Mouse (Mus musculus): ENCODE measurements around the gene Bpifb6. TPM values are rescaled to one million over a fixed set of nuclear protein-coding genes. Genes with fewer than 3 reads are reported as not detected.
A peak's percentile ranks its signal among the peaks of the same experiment; 100 is the strongest.

The Bpifb6 gene
- polyA plus RNA-seq, 1 experiment from 2014 or later: not detected

DNA sequence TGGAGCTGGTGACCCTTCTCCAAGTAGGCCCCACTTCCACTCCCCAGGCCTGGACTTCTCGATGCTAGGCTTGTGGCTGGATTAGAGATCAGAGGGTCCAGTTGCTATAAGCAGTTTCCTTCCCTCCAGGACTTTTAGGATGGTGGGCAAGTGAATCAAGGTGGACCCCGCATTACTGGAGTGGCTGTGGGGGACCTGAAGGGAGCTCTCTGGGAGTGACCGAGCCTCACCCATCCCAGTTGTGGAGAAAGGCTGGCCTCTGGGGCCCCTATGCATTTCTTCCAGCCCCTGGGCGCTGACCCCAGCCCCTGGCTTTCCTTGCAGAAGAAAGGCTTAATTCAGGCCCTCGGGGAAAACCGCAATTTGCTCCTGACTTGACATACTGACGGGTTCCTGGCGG is 17.7 kb downstream of the Bpifb6 start, which contains the start of gene Bpifb3:
TSS of gene Bpifb3 (plus strand) at position 301 of the 400 bp plus-strand sequence.
- no peak for ATAC-seq (ENCODE audit: insufficient read depth, low FRiP score, low read depth)
- WGBS: 72% methylated on average over 8 of the region's 8 CpGs
- Histone ChIP-seq H3K9ac (no peak within 1 kb of the TSS), H3K4me1 (no peaks in the 10 kb centered on the region), H3K9me3 (no peaks in the 10 kb centered on the region), H3K4me3 (replicated peaks) (no peak within 1 kb of the TSS), H3K27ac (no peak within 1 kb of the TSS), H3K4me2 (no peak within 1 kb of the TSS), H3K27me3 (replicated peaks) (no peaks in the 10 kb centered on the region), H3K36me3 (no peaks in the 10 kb centered on the region)

DNA sequence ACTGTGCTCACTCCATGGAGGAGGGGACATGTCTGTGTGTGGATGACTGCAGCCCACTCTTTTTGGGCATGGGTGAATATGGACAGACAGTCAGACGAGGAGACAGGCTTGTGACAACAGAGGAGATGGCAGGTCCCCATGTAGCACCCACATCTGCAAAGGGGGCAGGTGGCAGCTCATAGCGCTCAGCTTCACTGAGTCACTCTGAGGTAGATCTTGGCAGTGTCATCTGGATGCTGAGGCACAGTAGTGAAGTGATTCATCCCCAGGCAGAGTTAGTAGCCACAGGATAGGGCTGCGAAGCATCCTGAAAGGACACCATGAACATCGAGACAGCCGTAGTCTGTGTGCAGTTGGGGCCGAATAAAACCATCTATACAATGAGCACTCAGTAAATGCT is 21.1 kb downstream of the Bpifb6 start:
- Histone ChIP-seq H3K9me3 (no peaks in the 10 kb centered on the region), H3K4me3 (replicated peaks) (no peak overlapping the region), H3K4me1 (no peaks in the 10 kb centered on the region), H3K36me3 (no peaks in the 10 kb centered on the region), H3K4me2 (no peak overlapping the region), H3K27me3 (replicated peaks) (no peaks in the 10 kb centered on the region), H3K27ac (no peak overlapping the region), H3K9ac (no peak overlapping the region)
- WGBS: 84% methylated on average over 6 of the region's 6 CpGs
- no peak for ATAC-seq (ENCODE audit: insufficient read depth, low FRiP score, low read depth)

DNA sequence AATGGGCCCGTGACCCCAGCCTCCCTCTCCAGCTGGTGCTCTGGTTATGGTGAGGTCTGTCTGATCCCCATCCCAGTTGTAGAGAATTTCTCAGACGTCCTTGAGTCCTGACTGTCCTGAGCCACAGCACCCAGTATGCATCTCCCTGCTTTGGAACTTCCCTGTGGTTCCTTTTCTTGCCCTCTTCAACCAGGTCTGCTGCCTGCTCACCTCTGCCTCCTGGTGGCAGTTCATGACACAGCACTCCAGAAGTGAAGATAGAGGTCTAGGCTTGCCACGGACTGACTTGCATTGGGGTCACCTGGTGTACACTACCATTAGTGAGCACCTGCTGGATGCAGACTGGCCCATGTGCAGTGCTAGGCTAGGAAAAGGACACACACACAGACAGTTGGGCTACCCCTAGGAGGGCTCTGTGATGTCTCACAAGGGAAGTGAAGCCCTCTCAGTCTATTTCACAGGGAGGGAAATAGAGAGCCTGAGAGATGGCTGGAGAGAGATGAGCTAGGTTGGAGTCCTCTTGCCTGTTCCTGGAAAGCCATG is 29.8 kb downstream of the Bpifb6 start:
- no peaks in the 10 kb centered on the region for H3K36me3 ChIP-seq
- no peak overlapping the region for H3K9ac ChIP-seq
- no peaks in the 10 kb centered on the region for H3K4me1 ChIP-seq
- ATAC-seq (ENCODE audit: insufficient read depth, low FRiP score, low read depth): no peak; the same call in 1 of the 2 replicates
- H3K9me3 ChIP-seq: no peaks in the 10 kb centered on the region
- H3K4me3 ChIP-seq (replicated peaks): no peak overlapping the region
- H3K4me2 ChIP-seq: no peak overlapping the region
- no peak overlapping the region for H3K27ac ChIP-seq
- H3K27me3 ChIP-seq (replicated peaks): no peaks in the 10 kb centered on the region
- 41% methylated on average over 3 of the region's 3 CpGs for WGBS

DNA sequence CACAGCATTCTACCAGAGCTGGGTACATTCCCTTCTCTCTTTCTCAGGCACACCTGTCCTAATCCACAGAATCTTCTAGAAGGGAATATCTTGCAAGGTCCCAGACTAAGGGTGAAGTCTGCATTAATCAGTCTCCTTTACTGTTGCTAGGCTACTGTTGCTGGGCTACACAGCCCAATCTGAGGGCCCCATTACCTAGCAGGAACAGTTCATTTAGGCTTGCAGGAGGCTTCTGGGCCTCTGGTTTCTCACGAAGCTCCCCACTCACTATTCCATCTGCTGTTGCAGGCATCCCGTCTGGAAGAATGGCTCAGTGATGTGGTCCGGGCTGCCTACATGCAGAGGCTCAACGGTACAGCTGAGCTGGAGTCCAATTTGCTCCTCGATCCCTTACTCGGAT is 30.9 kb downstream of the Bpifb6 start:
- no peak overlapping the region for H3K27ac ChIP-seq
- no peak overlapping the region for H3K4me2 ChIP-seq
- H3K4me3 ChIP-seq (replicated peaks): no peak overlapping the region
- H3K36me3 ChIP-seq: no peaks in the 10 kb centered on the region
- 81% methylated on average over 6 of the region's 6 CpGs for WGBS
- H3K27me3 ChIP-seq (replicated peaks): no peaks in the 10 kb centered on the region
- H3K9ac ChIP-seq: no peak overlapping the region
- H3K9me3 ChIP-seq: no peaks in the 10 kb centered on the region
- ATAC-seq (ENCODE audit: insufficient read depth, low FRiP score, low read depth): no peak
- H3K4me1 ChIP-seq: no peaks in the 10 kb centered on the region

DNA sequence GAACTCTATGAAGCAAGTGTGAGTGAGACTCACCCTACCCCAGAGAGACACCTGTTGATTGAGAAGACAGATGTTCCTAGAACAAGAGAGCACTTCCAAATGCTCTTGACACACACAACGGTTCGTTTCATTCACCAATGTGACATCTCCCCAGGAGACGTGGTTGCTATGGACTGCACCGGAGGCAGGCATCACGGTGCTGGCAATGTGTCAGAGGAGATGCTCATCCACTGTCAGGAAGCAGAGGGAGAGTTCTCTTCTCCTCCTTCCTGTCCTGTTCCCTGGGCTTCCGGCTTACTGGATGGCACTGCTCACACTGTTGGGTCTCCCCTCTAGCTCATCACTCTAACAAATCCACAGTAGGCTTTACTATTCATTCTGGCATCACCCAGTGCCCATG is 33.1 kb downstream of the Bpifb6 start:
- Histone ChIP-seq H3K4me1 (no peaks in the 10 kb centered on the region), H3K9me3 (no peaks in the 10 kb centered on the region), H3K36me3 (no peaks in the 10 kb centered on the region), H3K4me3 (replicated peaks) (no peak overlapping the region), H3K9ac (no peak overlapping the region), H3K4me2 (no peak overlapping the region), H3K27ac (no peak overlapping the region), H3K27me3 (replicated peaks) (no peaks in the 10 kb centered on the region)
- WGBS: 74% methylated on average over 6 of the region's 6 CpGs
- no peak for ATAC-seq (ENCODE audit: insufficient read depth, low FRiP score, low read depth)

DNA sequence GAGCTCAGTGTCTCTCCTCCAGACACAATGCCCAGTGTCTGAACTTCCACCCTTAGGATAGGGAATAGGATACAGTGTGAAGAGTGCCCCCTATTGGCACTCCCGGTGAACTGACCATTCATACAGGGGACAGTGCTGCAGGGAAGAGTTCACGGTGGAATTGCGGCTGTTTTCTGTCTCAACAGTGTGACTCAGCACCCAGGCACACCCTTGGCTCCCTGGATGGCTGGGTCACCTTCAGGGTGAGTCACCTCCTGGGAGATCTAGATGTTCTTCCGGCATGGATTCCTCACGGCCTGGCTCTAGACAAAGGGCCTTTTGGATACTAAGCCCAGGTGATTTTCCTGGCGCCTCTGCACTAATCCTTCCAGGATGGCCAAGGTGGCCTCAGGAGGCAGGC is 35.2 kb downstream of the Bpifb6 start:
- ATAC-seq (ENCODE audit: insufficient read depth, low FRiP score, low read depth): no peak
- no peaks in the 10 kb centered on the region for H3K4me1 ChIP-seq

DNA sequence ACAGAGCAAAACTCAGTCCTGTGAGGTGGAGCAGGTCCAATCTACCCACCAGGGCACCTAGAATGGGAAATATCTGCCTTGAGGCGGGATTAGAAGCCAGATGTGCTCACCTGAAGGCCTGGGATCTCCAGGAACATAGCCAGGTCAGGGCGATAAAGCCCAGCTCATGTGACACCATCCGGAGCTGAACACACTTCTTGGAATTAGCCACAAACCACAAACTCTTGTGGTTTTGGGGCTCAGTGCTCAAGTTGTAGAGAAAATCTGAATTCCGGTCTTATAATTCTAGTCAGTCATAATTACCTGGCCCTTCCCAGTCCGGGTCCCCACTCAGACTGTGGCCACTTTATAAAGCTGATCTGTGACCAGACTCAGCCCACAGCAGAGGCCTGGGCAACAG is 37.7 kb downstream of the Bpifb6 start, which contains the start of gene Bpifb4:
TSS of gene Bpifb4 (plus strand) at position 370 of the 400 bp plus-strand sequence.
- H3K4me2 ChIP-seq: no peak within 1 kb of the TSS
- H3K4me3 ChIP-seq (replicated peaks): no peak within 1 kb of the TSS
- no peaks in the 10 kb centered on the region for H3K9me3 ChIP-seq
- WGBS: 81% methylated on average over 5 of the region's 5 CpGs
- H3K9ac ChIP-seq: no peak within 1 kb of the TSS
- no peak within 1 kb of the TSS for H3K27ac ChIP-seq
- H3K36me3 ChIP-seq: no peaks in the 10 kb centered on the region
- no peak for ATAC-seq (ENCODE audit: insufficient read depth, low FRiP score, low read depth)
- no peaks in the 10 kb centered on the region for H3K27me3 ChIP-seq (replicated peaks)
- H3K4me1 ChIP-seq: no peaks in the 10 kb centered on the region

More for the DNA sequence above, 35.2 kb downstream of the Bpifb6 start:
- H3K27ac ChIP-seq: no peak overlapping the region
- H3K4me3 ChIP-seq (replicated peaks): no peak overlapping the region
- no peak overlapping the region for H3K4me2 ChIP-seq
- no peaks in the 10 kb centered on the region for H3K9me3 ChIP-seq
- H3K36me3 ChIP-seq: no peaks in the 10 kb centered on the region
- H3K27me3 ChIP-seq (replicated peaks): no peaks in the 10 kb centered on the region
- WGBS: 80% methylated on average over 6 of the region's 6 CpGs
- no peak overlapping the region for H3K9ac ChIP-seq

DNA sequence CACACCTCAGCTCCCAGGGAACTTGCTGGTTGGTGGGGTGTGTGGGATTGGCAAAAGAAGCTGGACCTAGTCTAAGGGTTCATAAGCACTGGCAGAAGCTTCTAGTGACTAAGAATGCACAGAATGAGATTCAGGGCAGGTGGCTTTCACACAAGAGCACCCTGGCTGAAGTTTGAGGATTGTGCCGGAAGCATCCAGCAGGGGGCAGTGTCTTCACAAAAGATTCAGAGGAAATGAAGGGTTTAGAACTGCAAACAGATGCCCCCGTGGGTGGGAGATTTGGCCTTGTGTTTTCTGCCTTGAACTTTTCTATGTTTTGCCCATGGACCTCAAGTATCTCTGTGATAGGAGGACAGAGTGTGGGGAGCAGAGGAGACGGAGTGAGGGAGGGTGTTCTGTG is 43.3 kb downstream of the Bpifb6 start:
- Histone ChIP-seq H3K4me2 (no peak overlapping the region), H3K36me3 (no peaks in the 10 kb centered on the region), H3K27me3 (replicated peaks) (no peaks in the 10 kb centered on the region), H3K9me3 (no peaks in the 10 kb centered on the region), H3K4me3 (replicated peaks) (no peak overlapping the region), H3K27ac (no peak overlapping the region), H3K9ac (no peak overlapping the region), H3K4me1 (no peaks in the 10 kb centered on the region)
- 40% methylated on average over 3 of the region's 3 CpGs for WGBS
- ATAC-seq (ENCODE audit: insufficient read depth, low FRiP score, low read depth): no peak

DNA sequence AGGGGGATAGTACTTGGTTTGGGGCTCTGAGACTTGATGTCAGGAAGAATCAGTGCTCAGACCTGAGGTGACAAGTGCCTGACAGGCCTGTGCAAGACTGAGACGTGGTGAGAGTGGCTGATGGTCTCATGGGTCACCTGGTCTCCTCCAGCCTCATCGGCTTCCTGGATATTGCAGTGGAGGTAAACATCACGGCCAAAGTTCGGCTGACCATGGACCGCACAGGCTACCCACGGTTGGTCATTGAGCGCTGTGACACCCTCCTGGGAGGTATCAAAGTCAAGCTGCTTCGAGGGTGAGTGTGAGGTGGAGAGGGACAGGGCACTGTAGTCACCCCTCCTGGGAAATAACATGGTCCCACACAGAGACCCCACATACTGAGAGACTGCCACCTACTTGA is 44.4 kb downstream of the Bpifb6 start:
- Histone ChIP-seq H3K4me1 (no peaks in the 10 kb centered on the region), H3K27me3 (replicated peaks) (no peaks in the 10 kb centered on the region), H3K9ac (no peak overlapping the region), H3K4me2 (no peak overlapping the region), H3K36me3 (no peaks in the 10 kb centered on the region), H3K27ac (no peak overlapping the region), H3K9me3 (no peaks in the 10 kb centered on the region), H3K4me3 (replicated peaks) (no peak overlapping the region)
- peak; percentile 38; the same call in 1 of the 2 replicates for ATAC-seq (ENCODE audit: insufficient read depth, low FRiP score, low read depth)
- WGBS: 71% methylated on average over 8 of the region's 8 CpGs

DNA sequence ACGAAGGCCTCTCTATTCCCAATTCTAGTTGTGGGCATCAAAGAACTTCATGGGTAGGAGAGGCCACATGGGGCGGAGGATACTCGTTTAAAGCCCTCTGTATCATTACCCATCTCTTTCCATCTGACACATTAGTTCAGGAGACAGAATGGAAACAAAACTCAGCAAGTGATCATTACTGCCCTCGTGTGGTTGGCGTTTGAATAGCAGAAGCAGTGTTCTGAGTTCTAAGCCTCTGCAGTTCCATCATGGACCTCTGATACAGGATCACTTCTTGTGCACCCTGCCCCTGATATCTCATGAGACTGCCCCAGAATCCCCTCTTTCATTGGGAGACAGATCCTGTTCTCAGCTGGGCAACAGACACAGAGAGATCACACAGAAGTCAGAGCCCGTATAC is 52.7 kb downstream of the Bpifb6 start:
- no peaks in the 10 kb centered on the region for H3K4me1 ChIP-seq
- 21% methylated on average over 6 of the region's 6 CpGs for WGBS
- no peaks in the 10 kb centered on the region for H3K27me3 ChIP-seq (replicated peaks)

DNA sequence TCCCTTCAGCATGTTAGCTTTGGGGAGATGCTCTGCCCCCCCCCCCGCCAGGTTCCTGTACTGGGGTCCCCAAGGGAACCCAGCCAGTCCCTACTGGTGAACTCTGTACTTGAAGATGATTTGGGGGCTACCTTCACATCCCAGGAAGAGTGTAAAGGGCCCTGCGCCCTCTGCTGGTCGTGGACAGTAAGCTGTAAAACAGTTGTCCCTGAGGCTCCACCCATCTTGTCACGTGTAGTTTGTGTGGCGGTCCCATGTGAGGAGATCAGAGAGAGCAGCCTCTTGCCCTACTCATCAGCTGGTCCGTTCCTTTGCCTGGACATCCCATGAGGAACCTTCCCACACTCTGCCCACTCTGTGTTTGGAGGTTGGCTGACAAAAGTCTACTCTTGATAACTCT is 53.6 kb downstream of the Bpifb6 start:
- Histone ChIP-seq H3K9me3 (no peaks in the 10 kb centered on the region), H3K27me3 (replicated peaks) (no peaks in the 10 kb centered on the region), H3K36me3 (no peaks in the 10 kb centered on the region), H3K27ac (no peak overlapping the region), H3K4me2 (peak overlapping the region; percentile 32; the same call in 1 of the 2 replicates), H3K4me1 (no peaks in the 10 kb centered on the region), H3K4me3 (replicated peaks) (no peak overlapping the region), H3K9ac (no peak overlapping the region)
- no peak for ATAC-seq (ENCODE audit: insufficient read depth, low FRiP score, low read depth)
- 6% methylated on average over 6 of the region's 6 CpGs for WGBS

More for the DNA sequence above, 52.7 kb downstream of the Bpifb6 start:
- Histone ChIP-seq H3K4me2 (no peak overlapping the region), H3K36me3 (no peaks in the 10 kb centered on the region), H3K27ac (no peak overlapping the region), H3K4me3 (replicated peaks) (no peak overlapping the region), H3K9ac (no peak overlapping the region), H3K9me3 (no peaks in the 10 kb centered on the region)
- ATAC-seq (ENCODE audit: insufficient read depth, low FRiP score, low read depth): no peak
